ENCODE assay signal across 33 mouse cellular contexts in the genomic region with DNA sequence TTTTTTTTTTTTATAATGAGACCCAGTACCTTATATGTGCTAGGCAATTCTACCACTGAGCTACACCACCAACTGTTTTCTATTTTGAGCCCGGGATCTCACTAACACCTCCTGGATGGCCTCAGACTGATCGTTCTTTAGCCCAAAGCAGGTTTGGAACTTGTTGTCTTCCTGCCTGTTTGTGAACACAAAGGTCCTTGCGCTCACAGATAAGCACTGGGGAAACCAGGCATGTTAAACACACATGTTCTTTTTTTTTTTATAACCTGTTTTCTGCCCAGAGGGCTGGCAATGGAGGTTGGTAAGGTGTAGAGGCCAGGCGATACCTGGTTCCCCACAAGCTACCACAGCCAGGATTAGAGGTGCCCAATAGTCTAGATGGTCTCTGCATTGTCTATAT. TPM values are rescaled to one million over a fixed set of nuclear protein-coding genes. Genes with fewer than 3 reads are reported as not detected.
"Had no signal": no experiment of that assay in that cellular context is flagged by ENCODE, and none has a peak within 500 bp of the region (broad histone marks: within the 10 kb centered on the region; RNA-seq: fewer than 3 reads in every experiment).

No protein-coding gene starts in this region.

- H3K4me1 ChIP-seq: hindbrain, embryonic 10.5 days; intestine, embryonic 15.5 days had no signal

- H3K9me3 ChIP-seq: heart, embryonic 10.5 days; heart, embryonic 12.5 days; heart, embryonic 13.5 days; heart, embryonic 15.5 days; hindbrain, embryonic 10.5 days; hindbrain, embryonic 12.5 days; hindbrain, embryonic 13.5 days; hindbrain, embryonic 15.5 days; intestine, embryonic 15.5 days; kidney, embryonic 15.5 days had no signal

- H3K4me2 ChIP-seq: heart, embryonic 11.5 days; heart, embryonic 12.5 days; heart, embryonic 13.5 days; heart, embryonic 15.5 days; hindbrain, embryonic 12.5 days; hindbrain, embryonic 13.5 days; hindbrain, embryonic 14.5 days; hindbrain, embryonic 15.5 days; intestine, embryonic 15.5 days; kidney, embryonic 15.5 days had no signal

- H3K4me3 ChIP-seq: heart, embryonic 10.5 days; heart, embryonic 12.5 days; heart, embryonic 13.5 days; heart, embryonic 15.5 days; hindbrain, embryonic 10.5 days; hindbrain, embryonic 12.5 days; hindbrain, embryonic 13.5 days; hindbrain, embryonic 15.5 days; intestine, embryonic 15.5 days; kidney, embryonic 15.5 days; layer of hippocampus, adult 2 months; left cerebral cortex, adult 2 months had no signal

- H3K27ac ChIP-seq: heart, embryonic 10.5 days; heart, embryonic 13.5 days; hindbrain, embryonic 10.5 days; hindbrain, embryonic 12.5 days; hindbrain, embryonic 13.5 days; hindbrain, embryonic 14.5 days; hindbrain, embryonic 15.5 days; hindbrain, postnatal 0 days; intestine, embryonic 15.5 days; kidney, embryonic 15.5 days; kidney, postnatal 0 days; layer of hippocampus, adult 2 months; left cerebral cortex, adult 2 months had no signal

- H3K27me3 ChIP-seq: heart, embryonic 12.5 days; heart, embryonic 13.5 days; heart, embryonic 15.5 days; hindbrain, embryonic 12.5 days; hindbrain, embryonic 13.5 days; hindbrain, embryonic 15.5 days; intestine, embryonic 15.5 days; kidney, embryonic 15.5 days had no signal

- ATAC-seq: hindbrain, embryonic 16.5 days; hindbrain, postnatal 0 days; inflammation-experienced regulatory T-cells, adult 6 months; intestine, embryonic 15.5 days; intestine, embryonic 16.5 days; intestine, postnatal 0 days had no signal

- DNase-seq: kidney, adult 11 months; kidney, adult 18-20 months; kidney, adult 2 months; kidney, adult 8-10 months; kidney, adult 9 months; kidney, postnatal 10 days; kidney, postnatal 14 days; kidney, postnatal 4 days; layer of hippocampus, adult 9-11 months; layer of hippocampus, postnatal 36 days had no signal

- H3K9ac ChIP-seq: heart, embryonic 12.5 days; heart, embryonic 15.5 days; hindbrain, embryonic 12.5 days; hindbrain, embryonic 13.5 days; hindbrain, embryonic 14.5 days; hindbrain, embryonic 15.5 days; intestine, embryonic 15.5 days; kidney, embryonic 15.5 days had no signal

RNA-seq across cellular contexts. Expression of a gene that starts 59.5 kb away (rescaled TPM):
- total RNA-seq: heart, postnatal 10 days; heart, postnatal 36 days; hindbrain, postnatal 0 days; layer of hippocampus, adult 2 months; layer of hippocampus, postnatal 36 days had no signal
- polyA plus RNA-seq: large intestine, adult 2 months had no signal
